Mouse (Mus musculus): ENCODE measurements around the gene Clip4.

GRCm38 (mm10) chr17:71780945-71781344 lies 12.7 kb downstream of the Clip4 start:
- TF ChIP-seq HCFC1 (IDR thresholded peaks at IDR 0.05; ENCODE audit: borderline replicate concordance, insufficient read depth, low read length), result no peak
- TF ChIP-seq CHD2 (IDR thresholded peaks at IDR 0.05; ENCODE audit: low read depth, low read length), result no peak
- TF ChIP-seq MAFK (IDR thresholded peaks at IDR 0.05; ENCODE audit: insufficient read depth, low read depth, low read length), result no peak
- no peak for TF ChIP-seq ZC3H11A (IDR thresholded peaks at IDR 0.05; ENCODE audit: borderline replicate concordance, low read depth, low read length)
- no peak for TF ChIP-seq ZNF384 (IDR thresholded peaks at IDR 0.05; ENCODE audit: low read depth, low read length)
